Mouse (Mus musculus) liver, embryonic 13.5 days (tissue): Measurements from ENCODE around the gene Agap1. TPM values are rescaled to one million over a fixed set of nuclear protein-coding genes. Genes with fewer than 3 reads are reported as not detected.
"Not testable (repeated sequence)": the region's sequence is repeated elsewhere in the genome, so short reads cannot be mapped to it uniquely, and the experiment has no call there.

Experiments used
- ATAC-seq: fragments of 200-750 bp; cut with Nextera tagmentation; 2 replicates; pipeline ENCODE4 v1.8.0; 2017; ENCODE audit warnings: low read depth, mild to moderate bottlenecking, moderate number of reproducible peaks, moderate library complexity
- DNase-seq: peaks from one replicate; pipeline ENCODE4 v3.0.0; 2022
- H3K27ac ChIP-seq: fragments of 300-500 bp; sonication (generic); 2 replicates; pipeline ENCODE4 v1.5.1; 2015; ENCODE audit warnings: moderate library complexity, mild to moderate bottlenecking, inconsistent platforms
- H3K27me3 ChIP-seq: fragments of 300-500 bp; sonication (generic); 2 replicates; pipeline ENCODE4 v1.6.1; 2015; ENCODE audit warnings: mild to moderate bottlenecking, inconsistent platforms
- H3K36me3 ChIP-seq: fragments of 300-500 bp; sonication (generic); 2 replicates; pipeline ENCODE4 v1.6.1; 2015; ENCODE audit warnings: mild to moderate bottlenecking, inconsistent platforms
- H3K4me1 ChIP-seq: fragments of 300-500 bp; sonication (generic); replicated peaks from 2 replicates; pipeline ENCODE4 v1.6.1; 2015; ENCODE audit warnings: inconsistent platforms
- H3K4me2 ChIP-seq: fragments of 300-500 bp; sonication (generic); 2 replicates; pipeline ENCODE4 v1.6.1; 2015; ENCODE audit warnings: inconsistent platforms, mild to moderate bottlenecking, moderate library complexity
- H3K4me3 ChIP-seq: fragments of 300-500 bp; sonication (generic); replicated peaks from 2 replicates; pipeline ENCODE4 v1.5.1; 2015; ENCODE audit warnings: mild to moderate bottlenecking, inconsistent platforms
- H3K9ac ChIP-seq: fragments of 300-500 bp; sonication (generic); 2 replicates; pipeline ENCODE4 v1.6.1; 2015; ENCODE audit warnings: mild to moderate bottlenecking, inconsistent platforms
- H3K9me3 ChIP-seq: fragments of 300-500 bp; sonication (generic); replicated peaks from 2 replicates; pipeline ENCODE4 v1.6.1; 2016; ENCODE audit warnings: inconsistent platforms
- WGBS: fragments of 180-500 bp; shearing (Covaris S2); methylation state at CpG from one replicate; pipeline ENCODE4 v1.1.7; 2015; ENCODE audit not compliant: insufficient replicate concordance; 5-methylcytosine and 5-hydroxymethylcytosine counted together
- polyA plus RNA-seq: library from polyadenylated mRNA; unstranded; fragments of >200 nt; fragmentation: Nextera tagmentation; extraction: Ambion mirVana; gene quantifications from 2 replicates; pipeline ENCODE4 v1.2.1, GENCODE M21; 2015

Gene Agap1
- polyA plus RNA-seq, 1 experiment from 2014 or later = 1.2 TPM

- no peak overlapping the region for H3K4me3 ChIP-seq
- 75% methylated on average over 9 of the region's 9 CpGs for WGBS
- no peak for DNase-seq
- H3K27ac ChIP-seq = no peak overlapping the region
- H3K27me3 ChIP-seq = no peaks in the 10 kb centered on the region
- H3K4me1 ChIP-seq = peaks cover 9% of the 10 kb centered on the region; the same call in 1 of the 2 replicates
- no peaks in the 10 kb centered on the region for H3K36me3 ChIP-seq
- no peak overlapping the region for H3K9ac ChIP-seq
- no peak overlapping the region for H3K4me2 ChIP-seq
- ATAC-seq = no peak
- no peaks in the 10 kb centered on the region for H3K9me3 ChIP-seq
Measured at GRCm38 (mm10) chr1:89481154-89481553, 26.5 kb downstream of the Agap1 start.

- whole genome bisulfite sequencing = 40% methylated on average over 5 of the region's 5 CpGs
- Histone ChIP-seq H3K27ac (no peak overlapping the region), H3K36me3 (no peaks in the 10 kb centered on the region), H3K9ac (no peak overlapping the region), H3K27me3 (no peaks in the 10 kb centered on the region), H3K9me3 (no peaks in the 10 kb centered on the region), H3K4me1 (peaks cover 9% of the 10 kb centered on the region; the same call in 1 of the 2 replicates), H3K4me2 (no peak overlapping the region), H3K4me3 (no peak overlapping the region)
- ATAC-seq (no peak), DNase-seq (no peak)
Measured at GRCm38 (mm10) chr1:89482812-89483211, 28.2 kb downstream of the Agap1 start.

- 75% methylated on average over 6 of the region's 6 CpGs for WGBS
- no peaks in the 10 kb centered on the region for H3K36me3 ChIP-seq
- no peak for ATAC-seq
Measured at GRCm38 (mm10) chr1:89486891-89487290, 32.3 kb downstream of the Agap1 start.

GRCm38 (mm10) chr1:89489111-89489971 is 34.7 kb downstream of the Agap1 start:
- Histone ChIP-seq H3K9ac (no peak overlapping the region), H3K4me2 (no peak overlapping the region), H3K27ac (no peak overlapping the region), H3K4me1 (peaks cover 12% of the 10 kb centered on the region), H3K36me3 (no peaks in the 10 kb centered on the region), H3K27me3 (no peaks in the 10 kb centered on the region), H3K9me3 (no peaks in the 10 kb centered on the region), H3K4me3 (no peak overlapping the region)
- DNase-seq (no peak), ATAC-seq (peak; percentile 45; the same call in 1 of the 2 replicates)
- WGBS = 56% methylated on average over 17 of the region's 17 CpGs

More at GRCm38 (mm10) chr1:89486891-89487290, 32.3 kb downstream of the Agap1 start:
- Histone ChIP-seq H3K27me3 (no peaks in the 10 kb centered on the region), H3K4me1 (peaks cover 15% of the 10 kb centered on the region), H3K9me3 (no peaks in the 10 kb centered on the region), H3K27ac (no peak overlapping the region), H3K4me3 (no peak overlapping the region), H3K4me2 (no peak overlapping the region), H3K9ac (no peak overlapping the region)
- DNase-seq = no peak

GRCm38 (mm10) chr1:89493177-89493576 is 38.6 kb downstream of the Agap1 start:
- peaks cover 24% of the 10 kb centered on the region for H3K4me1 ChIP-seq
- no peak for DNase-seq
- WGBS = 73% methylated on average over 5 of the region's 5 CpGs

GRCm38 (mm10) chr1:89494816-89495215 is 40.2 kb downstream of the Agap1 start:
- ATAC-seq = no peak
- Histone ChIP-seq H3K27ac (no peak overlapping the region), H3K4me1 (peaks cover 20% of the 10 kb centered on the region)

More at GRCm38 (mm10) chr1:89493177-89493576, 38.6 kb downstream of the Agap1 start:
- no peak overlapping the region for H3K4me2 ChIP-seq
- H3K4me3 ChIP-seq = no peak overlapping the region
- no peak for ATAC-seq
- H3K27me3 ChIP-seq = no peaks in the 10 kb centered on the region
- no peaks in the 10 kb centered on the region for H3K36me3 ChIP-seq
- no peaks in the 10 kb centered on the region for H3K9me3 ChIP-seq
- no peak overlapping the region for H3K27ac ChIP-seq
- H3K9ac ChIP-seq = no peak overlapping the region

GRCm38 (mm10) chr1:89496204-89496603 is 41.6 kb downstream of the Agap1 start:
- no peak for DNase-seq
- H3K27ac ChIP-seq = no peak overlapping the region
- 60% methylated on average over 7 of the region's 7 CpGs for WGBS

More at GRCm38 (mm10) chr1:89494816-89495215, 40.2 kb downstream of the Agap1 start:
- 78% methylated on average over 1 of the region's 1 CpGs for WGBS
- no peak overlapping the region for H3K9ac ChIP-seq
- H3K27me3 ChIP-seq = no peaks in the 10 kb centered on the region
- H3K4me3 ChIP-seq = no peak overlapping the region
- no peak overlapping the region for H3K4me2 ChIP-seq
- no peaks in the 10 kb centered on the region for H3K36me3 ChIP-seq
- H3K9me3 ChIP-seq = no peaks in the 10 kb centered on the region
- no peak for DNase-seq

GRCm38 (mm10) chr1:89500925-89501324 is 46.3 kb downstream of the Agap1 start:
- Histone ChIP-seq H3K4me3 (no peak overlapping the region), H3K36me3 (no peaks in the 10 kb centered on the region), H3K9me3 (no peaks in the 10 kb centered on the region), H3K27me3 (no peaks in the 10 kb centered on the region), H3K27ac (no peak overlapping the region), H3K9ac (no peak overlapping the region), H3K4me1 (peaks cover 15% of the 10 kb centered on the region; the same call in 1 of the 2 replicates), H3K4me2 (no peak overlapping the region)
- DNase-seq = no peak
- WGBS = 71% methylated on average over 2 of the region's 2 CpGs
- ATAC-seq = no peak

More at GRCm38 (mm10) chr1:89496204-89496603, 41.6 kb downstream of the Agap1 start:
- peak; percentile 48; the same call in 1 of the 2 replicates for ATAC-seq
- no peak overlapping the region for H3K4me2 ChIP-seq
- H3K36me3 ChIP-seq = no peaks in the 10 kb centered on the region
- H3K27me3 ChIP-seq = no peaks in the 10 kb centered on the region
- no peaks in the 10 kb centered on the region for H3K9me3 ChIP-seq
- H3K4me3 ChIP-seq = no peak overlapping the region
- H3K9ac ChIP-seq = no peak overlapping the region
- peaks cover 22% of the 10 kb centered on the region for H3K4me1 ChIP-seq

- ATAC-seq = no peak
Measured at GRCm38 (mm10) chr1:89501346-89501745, 46.7 kb downstream of the Agap1 start.

GRCm38 (mm10) chr1:89501891-89502290 is 47.3 kb downstream of the Agap1 start:
- not testable (repeated sequence) for H3K4me2 ChIP-seq, H3K9me3 ChIP-seq, H3K4me1 ChIP-seq, H3K4me3 ChIP-seq, H3K36me3 ChIP-seq, H3K27me3 ChIP-seq, DNase-seq, H3K9ac ChIP-seq, H3K27ac ChIP-seq, ATAC-seq

More at GRCm38 (mm10) chr1:89501346-89501745, 46.7 kb downstream of the Agap1 start:
- H3K27ac ChIP-seq = no peak overlapping the region
- H3K4me2 ChIP-seq = no peak overlapping the region
- no peaks in the 10 kb centered on the region for H3K27me3 ChIP-seq
- no peaks in the 10 kb centered on the region for H3K9me3 ChIP-seq
- no peak overlapping the region for H3K9ac ChIP-seq
- DNase-seq = no peak
- peaks cover 11% of the 10 kb centered on the region; the same call in 1 of the 2 replicates for H3K4me1 ChIP-seq
- no peak overlapping the region for H3K4me3 ChIP-seq
- WGBS = 63% methylated on average over 4 of the region's 4 CpGs
- H3K36me3 ChIP-seq = no peaks in the 10 kb centered on the region

- Histone ChIP-seq H3K27ac (no peak overlapping the region), H3K27me3 (no peaks in the 10 kb centered on the region), H3K4me2 (no peak overlapping the region), H3K36me3 (no peaks in the 10 kb centered on the region), H3K4me3 (no peak overlapping the region), H3K9me3 (no peaks in the 10 kb centered on the region), H3K9ac (no peak overlapping the region), H3K4me1 (peaks cover 7% of the 10 kb centered on the region; the same call in 1 of the 2 replicates)
- no peak for ATAC-seq
- WGBS = 43% methylated on average over 2 of the region's 2 CpGs
- no peak for DNase-seq
Measured at GRCm38 (mm10) chr1:89509196-89509595, 54.6 kb downstream of the Agap1 start.
